Mouse (Mus musculus): ENCODE results near the gene Selenof.
"Not testable (repeated sequence)": the region's sequence is repeated elsewhere in the genome, so short reads cannot be mapped to it uniquely, and the experiment has no call there.

The Selenof gene

GRCm38 (mm10) chr3:144602819-144603218 lies 32.7 kb downstream of the Selenof start:
- DNase-seq (ENCODE audit: low spot score): no peak

- no peak for DNase-seq (ENCODE audit: low spot score)
These were observed 33.5 kb downstream of the Selenof start for GRCm38 (mm10) chr3:144603558-144603957.

- DNase-seq (ENCODE audit: low spot score): no peak
These were observed 34.1 kb downstream of the Selenof start for GRCm38 (mm10) chr3:144604205-144604604.

- not testable (repeated sequence) for DNase-seq (ENCODE audit: low spot score)
These were observed 35.7 kb downstream of the Selenof start for GRCm38 (mm10) chr3:144605811-144606210.

GRCm38 (mm10) chr3:144606449-144606848 lies 36.3 kb downstream of the Selenof start:
- DNase-seq (ENCODE audit: low spot score): no peak

- DNase-seq (ENCODE audit: low spot score): no peak
These were observed 38.0 kb downstream of the Selenof start for GRCm38 (mm10) chr3:144608090-144608489.

- DNase-seq (ENCODE audit: low spot score): no peak
These were observed 40.7 kb downstream of the Selenof start for GRCm38 (mm10) chr3:144610759-144611158.

GRCm38 (mm10) chr3:144611626-144612271 lies 41.6 kb downstream of the Selenof start:
- no peak for DNase-seq (ENCODE audit: low spot score)

- no peak for DNase-seq (ENCODE audit: low spot score)
These were observed 42.3 kb downstream of the Selenof start for GRCm38 (mm10) chr3:144612382-144612781.

GRCm38 (mm10) chr3:144614277-144614676 lies 44.2 kb downstream of the Selenof start:
- DNase-seq (ENCODE audit: low spot score): no peak

- no peak for DNase-seq (ENCODE audit: low spot score)
These were observed 44.6 kb downstream of the Selenof start for GRCm38 (mm10) chr3:144614698-144615097.

- no peak for DNase-seq (ENCODE audit: low spot score)
These were observed 45.4 kb downstream of the Selenof start for GRCm38 (mm10) chr3:144615459-144615858.

- peak; percentile 86 for DNase-seq (ENCODE audit: low spot score)
These were observed 46.7 kb downstream of the Selenof start for GRCm38 (mm10) chr3:144616654-144617425.

- no peak for DNase-seq (ENCODE audit: low spot score)
These were observed 47.6 kb downstream of the Selenof start for GRCm38 (mm10) chr3:144617633-144618180.

GRCm38 (mm10) chr3:144622930-144623612 lies 53.0 kb downstream of the Selenof start:
- no peak for DNase-seq (ENCODE audit: low spot score)

GRCm38 (mm10) chr3:144625691-144626090 lies 55.6 kb downstream of the Selenof start:
- DNase-seq (ENCODE audit: low spot score): no peak

- no peak for DNase-seq (ENCODE audit: low spot score)
These were observed 58.2 kb downstream of the Selenof start for GRCm38 (mm10) chr3:144628005-144628914.

GRCm38 (mm10) chr3:144628915-144629230 lies 58.8 kb downstream of the Selenof start:
- DNase-seq (ENCODE audit: low spot score): no peak

- no peak for DNase-seq (ENCODE audit: low spot score)
These were observed 65.1 kb downstream of the Selenof start for GRCm38 (mm10) chr3:144635236-144635635.

- DNase-seq (ENCODE audit: low spot score): no peak
These were observed 68.0 kb downstream of the Selenof start for GRCm38 (mm10) chr3:144638110-144638509.

GRCm38 (mm10) chr3:144639387-144639786 lies 69.3 kb downstream of the Selenof start:
- no peak for DNase-seq (ENCODE audit: low spot score)

- DNase-seq (ENCODE audit: low spot score): no peak
These were observed 69.9 kb downstream of the Selenof start for GRCm38 (mm10) chr3:144640033-144640432.

Data from layer of hippocampus, adult 11-12 months (tissue).